Mouse (Mus musculus): ENCODE results near the gene Timp2. TPM values are rescaled to one million over a fixed set of nuclear protein-coding genes. Genes with fewer than 3 reads are reported as not detected.
"Not testable (repeated sequence)": the region's sequence is repeated elsewhere in the genome, so short reads cannot be mapped to it uniquely, and the experiment has no call there.

Gene Timp2
- total RNA-seq, 1 experiment, result 52.4 TPM

- no peaks in the 10 kb centered on the region for H3K36me3 ChIP-seq (ENCODE audit: control insufficient read depth, insufficient read depth, low read length, poor library complexity, severe bottlenecking)
- H3K4me3 ChIP-seq (ENCODE audit: insufficient read depth in 1 of 2, low read depth in 1 of 2, low read length in 2 of 2, poor library complexity in 1 of 2, severe bottlenecking in 1 of 2), result no peak overlapping the region
- H3K9me3 ChIP-seq (ENCODE audit: control insufficient read depth, insufficient read depth, low read depth, low read length), result no peaks in the 10 kb centered on the region
- H3K4me1 ChIP-seq (ENCODE audit: control insufficient read depth in 2 of 2, insufficient read depth in 2 of 2, low read length in 2 of 2, poor library complexity in 1 of 2), result peaks cover 0 to 4% of the 10 kb centered on the region in 2 experiments; a peak in 1 of 4 replicates
- no peak overlapping the region for H3K9ac ChIP-seq (ENCODE audit: insufficient read depth, low read depth, low read length, poor library complexity, severe bottlenecking)
- TF ChIP-seq HCFC1 (IDR thresholded peaks at IDR 0.05; ENCODE audit: borderline replicate concordance, insufficient read depth, low read length), result no peak
- TF ChIP-seq ZC3H11A (IDR thresholded peaks at IDR 0.05; ENCODE audit: borderline replicate concordance, low read depth, low read length), result 0 out of 2 replicates have a peak, but pooled peaks have one; percentile 3
- TF ChIP-seq CHD2 (IDR thresholded peaks at IDR 0.05; ENCODE audit: low read depth, low read length), result no peak
- no peak for TF ChIP-seq ZNF384 (IDR thresholded peaks at IDR 0.05; ENCODE audit: low read depth, low read length)
- no peak for TF ChIP-seq MAFK (IDR thresholded peaks at IDR 0.05; ENCODE audit: insufficient read depth, low read depth, low read length)
- in situ Hi-C loops (cut with MboI; ENCODE audit: low sequenced_read_pairs in 2 of 2, unreplicated experiment in 2 of 2), result no loop called here
- DNase-seq (ENCODE audit: low read depth, low spot score), result peak; percentile 78
- no peak overlapping the region for H3K27ac ChIP-seq (ENCODE audit: insufficient read depth, low read depth, low read length, poor library complexity, severe bottlenecking)
Measured at GRCm38 (mm10) chr11:118317129-118317528, 38.4 kb downstream of the Timp2 start.

- Histone ChIP-seq H3K9ac (ENCODE audit: insufficient read depth, low read depth, low read length, poor library complexity, severe bottlenecking) (no peak overlapping the region), H3K4me1 (ENCODE audit: control insufficient read depth in 2 of 2, insufficient read depth in 2 of 2, low read length in 2 of 2, poor library complexity in 1 of 2) (peaks cover 0 to 4% of the 10 kb centered on the region in 2 experiments; a peak in 1 of 4 replicates), H3K36me3 (ENCODE audit: control insufficient read depth, insufficient read depth, low read length, poor library complexity, severe bottlenecking) (no peaks in the 10 kb centered on the region), H3K9me3 (ENCODE audit: control insufficient read depth, insufficient read depth, low read depth, low read length) (no peaks in the 10 kb centered on the region), H3K27ac (ENCODE audit: insufficient read depth, low read depth, low read length, poor library complexity, severe bottlenecking) (no peak overlapping the region), H3K4me3 (ENCODE audit: insufficient read depth in 1 of 2, low read depth in 1 of 2, low read length in 2 of 2, poor library complexity in 1 of 2, severe bottlenecking in 1 of 2) (no peak overlapping the region)
- in situ Hi-C loops (cut with MboI; ENCODE audit: low sequenced_read_pairs in 2 of 2, unreplicated experiment in 2 of 2), result no loop called here
- no peak for TF ChIP-seq MAFK (IDR thresholded peaks at IDR 0.05; ENCODE audit: insufficient read depth, low read depth, low read length)
- TF ChIP-seq ZC3H11A (IDR thresholded peaks at IDR 0.05; ENCODE audit: borderline replicate concordance, low read depth, low read length), result no peak
- no peak for TF ChIP-seq HCFC1 (IDR thresholded peaks at IDR 0.05; ENCODE audit: borderline replicate concordance, insufficient read depth, low read length)
- no peak for TF ChIP-seq ZNF384 (IDR thresholded peaks at IDR 0.05; ENCODE audit: low read depth, low read length)
- TF ChIP-seq CHD2 (IDR thresholded peaks at IDR 0.05; ENCODE audit: low read depth, low read length), result no peak
- DNase-seq (ENCODE audit: low read depth, low spot score), result no peak
Measured at GRCm38 (mm10) chr11:118316231-118316806, 39.2 kb downstream of the Timp2 start.

GRCm38 (mm10) chr11:118312132-118312723 is 43.3 kb downstream of the Timp2 start:
- Histone ChIP-seq H3K9ac (ENCODE audit: insufficient read depth, low read depth, low read length, poor library complexity, severe bottlenecking) (no peak overlapping the region), H3K4me1 (ENCODE audit: control insufficient read depth in 2 of 2, insufficient read depth in 2 of 2, low read length in 2 of 2, poor library complexity in 1 of 2) (peaks cover 5% of the 10 kb centered on the region in 2 experiments; a peak in 2 of 4 replicates), H3K27ac (ENCODE audit: insufficient read depth, low read depth, low read length, poor library complexity, severe bottlenecking) (no peak overlapping the region), H3K36me3 (ENCODE audit: control insufficient read depth, insufficient read depth, low read length, poor library complexity, severe bottlenecking) (no peaks in the 10 kb centered on the region), H3K9me3 (ENCODE audit: control insufficient read depth, insufficient read depth, low read depth, low read length) (no peaks in the 10 kb centered on the region), H3K4me3 (ENCODE audit: insufficient read depth in 1 of 2, low read depth in 1 of 2, low read length in 2 of 2, poor library complexity in 1 of 2, severe bottlenecking in 1 of 2) (no peak overlapping the region)
- in situ Hi-C loops (cut with MboI; ENCODE audit: low sequenced_read_pairs in 2 of 2, unreplicated experiment in 2 of 2), result no loop called here
- TF ChIP-seq ZNF384 (IDR thresholded peaks at IDR 0.05; ENCODE audit: low read depth, low read length), result no peak
- TF ChIP-seq MAFK (IDR thresholded peaks at IDR 0.05; ENCODE audit: insufficient read depth, low read depth, low read length), result no peak
- no peak for TF ChIP-seq HCFC1 (IDR thresholded peaks at IDR 0.05; ENCODE audit: borderline replicate concordance, insufficient read depth, low read length)
- TF ChIP-seq CHD2 (IDR thresholded peaks at IDR 0.05; ENCODE audit: low read depth, low read length), result no peak
- TF ChIP-seq ZC3H11A (IDR thresholded peaks at IDR 0.05; ENCODE audit: borderline replicate concordance, low read depth, low read length), result no peak
- DNase-seq (ENCODE audit: low read depth, low spot score), result no peak

- in situ Hi-C loops (cut with MboI; ENCODE audit: low sequenced_read_pairs in 2 of 2, unreplicated experiment in 2 of 2); H3K9me3 ChIP-seq (ENCODE audit: control insufficient read depth, insufficient read depth, low read depth, low read length); H3K9ac ChIP-seq (ENCODE audit: insufficient read depth, low read depth, low read length, poor library complexity, severe bottlenecking); H3K4me3 ChIP-seq (ENCODE audit: insufficient read depth in 1 of 2, low read depth in 1 of 2, low read length in 2 of 2, poor library complexity in 1 of 2, severe bottlenecking in 1 of 2); H3K36me3 ChIP-seq (ENCODE audit: control insufficient read depth, insufficient read depth, low read length, poor library complexity, severe bottlenecking); DNase-seq (ENCODE audit: low read depth, low spot score): not testable (repeated sequence)
- TF ChIP-seq CHD2 (IDR thresholded peaks at IDR 0.05; ENCODE audit: low read depth, low read length), result peak; percentile 60; the same call in 1 of the 2 replicates
- Histone ChIP-seq H3K4me1 (ENCODE audit: control insufficient read depth in 2 of 2, insufficient read depth in 2 of 2, low read length in 2 of 2, poor library complexity in 1 of 2) (peaks cover 5 to 12% of the 10 kb centered on the region in 2 experiments), H3K27ac (ENCODE audit: insufficient read depth, low read depth, low read length, poor library complexity, severe bottlenecking) (peak overlapping the region; percentile 63; the same call in 1 of the 2 replicates)
Measured at GRCm38 (mm10) chr11:118307962-118308361, 47.6 kb downstream of the Timp2 start.

GRCm38 (mm10) chr11:118303959-118304358 is 51.6 kb downstream of the Timp2 start:
- H3K36me3 ChIP-seq (ENCODE audit: control insufficient read depth, insufficient read depth, low read length, poor library complexity, severe bottlenecking); in situ Hi-C loops (cut with MboI; ENCODE audit: low sequenced_read_pairs in 2 of 2, unreplicated experiment in 2 of 2); H3K9me3 ChIP-seq (ENCODE audit: control insufficient read depth, insufficient read depth, low read depth, low read length); DNase-seq (ENCODE audit: low read depth, low spot score): not testable (repeated sequence)
- Histone ChIP-seq H3K4me3 (ENCODE audit: insufficient read depth in 1 of 2, low read depth in 1 of 2, low read length in 2 of 2, poor library complexity in 1 of 2, severe bottlenecking in 1 of 2) (peak overlapping the region; percentile 39 to 40), H3K4me1 (ENCODE audit: control insufficient read depth in 2 of 2, insufficient read depth in 2 of 2, low read length in 2 of 2, poor library complexity in 1 of 2) (peaks cover 3 to 12% of the 10 kb centered on the region in 2 experiments), H3K27ac (ENCODE audit: insufficient read depth, low read depth, low read length, poor library complexity, severe bottlenecking) (peak overlapping the region; percentile 73; the same call in 1 of the 2 replicates), H3K9ac (ENCODE audit: insufficient read depth, low read depth, low read length, poor library complexity, severe bottlenecking) (0 out of 2 replicates have a peak overlapping the region, but pooled peaks have one; percentile 14)
